Mouse (Mus musculus): ENCODE results near the gene Oasl2.
"Not testable (repeated sequence)": the region's sequence is repeated elsewhere in the genome, so short reads cannot be mapped to it uniquely, and the experiment has no call there.

Oasl2 gene

GRCm38 (mm10) chr5:114915854-114916253 is 19.1 kb downstream of the Oasl2 start:
- no peak for DNase-seq (ENCODE audit: low spot score in 2 of 2)

- no peak for DNase-seq (ENCODE audit: low spot score in 2 of 2)
Observed at GRCm38 (mm10) chr5:114916777-114917176, 20.0 kb downstream of the Oasl2 start.

- not testable (repeated sequence) for DNase-seq (ENCODE audit: low spot score in 2 of 2)
Observed at GRCm38 (mm10) chr5:114917357-114917756, 20.6 kb downstream of the Oasl2 start.

- no peak for DNase-seq (ENCODE audit: low spot score in 2 of 2)
Observed at GRCm38 (mm10) chr5:114921551-114922365, 25.0 kb downstream of the Oasl2 start.

- DNase-seq (ENCODE audit: low spot score in 2 of 2) = no peak
Observed at GRCm38 (mm10) chr5:114922366-114922731, 25.6 kb downstream of the Oasl2 start.

GRCm38 (mm10) chr5:114922998-114923473 is 26.3 kb downstream of the Oasl2 start, which contains the start of gene Oasl1:
Gene Oasl1, plus strand, starts transcription at chr5:114923240.
- peak in 1 of 2 experiments; percentile 22 for DNase-seq (ENCODE audit: low spot score in 2 of 2)

GRCm38 (mm10) chr5:114926153-114926684 is 29.5 kb downstream of the Oasl2 start:
- no peak for DNase-seq (ENCODE audit: low spot score in 2 of 2)

GRCm38 (mm10) chr5:114926753-114927152 is 30.0 kb downstream of the Oasl2 start:
- no peak for DNase-seq (ENCODE audit: low spot score in 2 of 2)

- no peak for DNase-seq (ENCODE audit: low spot score in 2 of 2)
Observed at GRCm38 (mm10) chr5:114931626-114932025, 34.9 kb downstream of the Oasl2 start.

GRCm38 (mm10) chr5:114933206-114933605 is 36.5 kb downstream of the Oasl2 start:
- DNase-seq (ENCODE audit: low spot score in 2 of 2) = no peak

- no peak for DNase-seq (ENCODE audit: low spot score in 2 of 2)
Observed at GRCm38 (mm10) chr5:114935838-114936237, 39.1 kb downstream of the Oasl2 start.

- not testable (repeated sequence) for DNase-seq (ENCODE audit: low spot score in 2 of 2)
Observed at GRCm38 (mm10) chr5:114941138-114941537, 44.4 kb downstream of the Oasl2 start.

GRCm38 (mm10) chr5:114942074-114942765 is 45.5 kb downstream of the Oasl2 start, which contains the start of gene 2210016L21Rik:
Gene 2210016L21Rik, plus strand, starts transcription at chr5:114942158.
- DNase-seq (ENCODE audit: low spot score in 2 of 2) = peak; percentile 68 to 85

GRCm38 (mm10) chr5:114942766-114943130 is 46.0 kb downstream of the Oasl2 start:
- DNase-seq (ENCODE audit: low spot score in 2 of 2) = no peak

GRCm38 (mm10) chr5:114945072-114945471 is 48.3 kb downstream of the Oasl2 start:
- DNase-seq (ENCODE audit: low spot score in 2 of 2) = no peak

- peak in 1 of 2 experiments; percentile 60 for DNase-seq (ENCODE audit: low spot score in 2 of 2)
Observed at GRCm38 (mm10) chr5:114948891-114949290, 52.2 kb downstream of the Oasl2 start.

- peak in 1 of 2 experiments; percentile 34 for DNase-seq (ENCODE audit: low spot score in 2 of 2)
Observed at GRCm38 (mm10) chr5:114949316-114949715, 52.6 kb downstream of the Oasl2 start.

GRCm38 (mm10) chr5:114949812-114950211 is 53.1 kb downstream of the Oasl2 start:
- DNase-seq (ENCODE audit: low spot score in 2 of 2) = no peak

GRCm38 (mm10) chr5:114950669-114951068 is 53.9 kb downstream of the Oasl2 start:
- DNase-seq (ENCODE audit: low spot score in 2 of 2) = no peak

- no peak for DNase-seq (ENCODE audit: low spot score in 2 of 2)
Observed at GRCm38 (mm10) chr5:114951279-114951880, 54.6 kb downstream of the Oasl2 start.

GRCm38 (mm10) chr5:114953326-114953725 is 56.6 kb downstream of the Oasl2 start:
- DNase-seq (ENCODE audit: low spot score in 2 of 2) = no peak

- DNase-seq (ENCODE audit: low spot score in 2 of 2) = no peak
Observed at GRCm38 (mm10) chr5:114958069-114958468, 61.3 kb downstream of the Oasl2 start.

All from cerebellum, postnatal 4 days (tissue).